In the genomic region with DNA sequence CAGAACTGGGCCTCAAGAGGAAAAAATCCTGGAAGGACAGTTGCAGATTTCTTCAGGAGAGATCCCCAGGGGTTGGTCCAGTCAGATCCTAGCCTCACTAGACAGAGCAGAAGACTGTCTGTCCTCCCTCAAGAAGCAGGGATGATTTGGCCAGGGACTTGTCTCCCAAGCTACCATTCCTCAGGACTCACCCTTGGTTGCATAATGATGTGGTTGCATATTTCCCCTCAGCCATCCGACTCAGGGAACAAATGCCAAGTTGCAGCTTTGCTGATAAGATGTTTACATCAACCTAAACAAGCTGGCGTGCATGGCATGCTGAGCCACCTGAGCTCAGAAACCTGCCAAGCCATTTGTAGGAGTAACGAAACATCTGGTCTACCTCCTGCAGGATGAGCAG, we compare ENCODE assay signal across 19 mouse cellular contexts. TPM values are rescaled to one million over a fixed set of nuclear protein-coding genes. Genes with fewer than 3 reads are reported as not detected.
"Had no signal": no experiment of that assay in that cellular context is flagged by ENCODE, and none has a peak within 500 bp of the region (broad histone marks: within the 10 kb centered on the region; RNA-seq: fewer than 3 reads in every experiment).

No protein-coding gene starts in this region.

- H3K27ac ChIP-seq: kidney, embryonic 15.5 days; left cerebral cortex, adult 2 months; liver, embryonic 13.5 days; midbrain, embryonic 10.5 days; neural tube, embryonic 12.5 days; neural tube, embryonic 15.5 days had no signal

- H3K4me2 ChIP-seq: kidney, embryonic 15.5 days; liver, embryonic 13.5 days; neural tube, embryonic 12.5 days; neural tube, embryonic 15.5 days had no signal

- H3K4me3 ChIP-seq: kidney, embryonic 15.5 days; left cerebral cortex, adult 2 months; liver, embryonic 13.5 days; megakaryocyte, embryonic 14.5 days; midbrain, embryonic 10.5 days; neural tube, embryonic 12.5 days; neural tube, embryonic 15.5 days had no signal

- H3K9me3 ChIP-seq: kidney, embryonic 15.5 days; liver, embryonic 13.5 days; megakaryocyte, embryonic 14.5 days; midbrain, embryonic 10.5 days; neural tube, embryonic 12.5 days; neural tube, embryonic 15.5 days had no signal

- H3K36me3 ChIP-seq: kidney, embryonic 15.5 days; liver, embryonic 13.5 days; midbrain, embryonic 10.5 days; neural tube, embryonic 12.5 days; neural tube, embryonic 15.5 days had no signal

- H3K4me1 ChIP-seq: kidney, embryonic 15.5 days; liver, embryonic 13.5 days; megakaryocyte, embryonic 14.5 days; midbrain, embryonic 10.5 days; neural tube, embryonic 12.5 days had no signal

- H3K9ac ChIP-seq: kidney, embryonic 15.5 days; liver, embryonic 13.5 days; neural tube, embryonic 12.5 days; neural tube, embryonic 15.5 days had no signal

- DNase-seq: kidney, adult 11 months; kidney, adult 8-10 months; kidney, postnatal 10 days; kidney, postnatal 36 days; layer of hippocampus, postnatal 36 days; liver, embryonic 13.5 days; midbrain, embryonic 14.5 days; right cerebral cortex, adult 18-20 months; right cerebral cortex, postnatal 25 days; spleen, adult 18-20 months; thymus, adult 18-20 months; thymus, postnatal 36 days had no signal

RNA-seq across cellular contexts. Expression of a gene that starts 7.1 kb away (rescaled TPM):
- total RNA-seq: liver, adult 2 months had no signal
- polyA plus RNA-seq: liver, adult 2 months had no signal
